Mouse (Mus musculus) 3T3-L1 (cell line): ENCODE measurements around the gene Ddhd1.

ENCODE experiments used
- DNase-seq: peaks from one replicate; pipeline ENCODE4 v3.0.0-alpha.2; 2015; ENCODE audit warnings: low read depth, low spot score

The Ddhd1 gene

DNA sequence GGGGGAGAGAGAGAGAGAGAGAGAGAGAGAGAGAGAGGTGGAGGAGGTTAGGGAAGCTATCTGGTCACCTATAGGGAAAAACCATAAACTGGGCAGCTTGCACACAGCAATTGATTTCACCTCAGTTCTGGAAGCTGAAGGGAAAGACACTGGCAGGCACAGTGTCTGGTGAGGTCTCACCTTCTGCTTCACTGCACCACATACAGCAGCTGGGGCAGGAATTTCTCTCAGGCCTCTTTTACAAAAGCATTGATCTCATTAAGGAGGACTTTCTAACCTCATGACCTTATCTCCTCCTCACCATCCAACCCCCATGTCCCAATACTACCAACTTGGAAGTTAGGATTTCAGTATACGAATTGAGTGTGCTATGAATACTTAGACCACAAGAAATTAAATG lies 13.2 kb downstream of the Ddhd1 start:
- no peak for DNase-seq

DNA sequence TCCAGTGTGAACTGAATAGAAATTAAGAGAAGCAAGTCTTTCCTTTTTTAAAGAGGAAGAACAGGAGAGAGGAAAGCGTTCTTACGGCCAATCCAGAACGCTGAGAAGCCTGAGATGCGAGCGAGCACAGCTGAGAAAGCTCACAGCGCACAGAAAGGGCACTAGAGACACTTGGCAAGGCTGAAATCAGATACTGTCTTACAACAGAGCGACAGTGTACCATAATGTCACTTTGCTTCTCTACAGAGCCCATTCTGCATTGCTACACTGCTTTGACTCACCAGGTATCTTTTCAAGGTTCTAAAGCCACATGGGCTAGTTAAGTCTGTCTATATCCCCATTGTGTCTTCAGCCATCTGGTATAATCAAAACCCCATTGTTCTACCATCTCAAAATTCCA lies 13.7 kb downstream of the Ddhd1 start:
- no peak for DNase-seq

DNA sequence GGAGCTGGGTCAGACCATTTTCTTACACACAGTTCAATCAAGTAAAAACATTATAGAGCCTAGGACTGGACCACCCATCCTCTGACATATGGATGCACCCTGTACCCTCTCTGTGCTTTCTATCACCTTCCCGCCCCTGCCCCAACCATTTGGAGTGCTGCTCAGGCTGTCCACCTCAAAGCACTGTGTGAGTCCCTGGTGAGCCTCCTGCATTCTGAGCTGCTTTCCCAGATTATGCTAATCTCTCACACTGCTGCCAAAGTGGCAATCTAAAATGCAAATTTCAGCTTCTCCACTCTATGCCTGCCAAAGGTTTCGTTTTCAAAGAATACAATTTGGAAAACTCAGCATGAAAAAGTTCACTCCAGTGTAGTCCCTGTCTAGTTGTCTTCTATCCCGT lies 14.5 kb downstream of the Ddhd1 start:
- no peak for DNase-seq

DNA sequence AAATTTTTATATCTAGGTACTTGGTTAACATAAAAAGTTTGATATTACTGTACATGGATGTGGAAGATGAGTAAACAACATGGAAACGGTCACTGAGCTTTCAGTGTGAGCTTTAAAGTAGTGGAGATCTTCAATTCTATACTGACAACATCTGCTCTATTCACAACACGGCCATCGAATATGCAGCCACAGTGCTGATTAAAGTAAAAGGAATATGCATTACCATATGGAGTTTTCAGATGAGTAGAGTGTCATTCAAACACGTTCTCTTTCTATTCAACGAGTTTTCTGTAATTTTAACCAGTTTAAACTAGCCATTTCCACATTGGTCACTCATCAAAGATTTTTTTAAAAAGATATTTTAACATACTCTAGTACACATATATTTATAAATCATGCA lies 15.1 kb downstream of the Ddhd1 start:
- no peak for DNase-seq

DNA sequence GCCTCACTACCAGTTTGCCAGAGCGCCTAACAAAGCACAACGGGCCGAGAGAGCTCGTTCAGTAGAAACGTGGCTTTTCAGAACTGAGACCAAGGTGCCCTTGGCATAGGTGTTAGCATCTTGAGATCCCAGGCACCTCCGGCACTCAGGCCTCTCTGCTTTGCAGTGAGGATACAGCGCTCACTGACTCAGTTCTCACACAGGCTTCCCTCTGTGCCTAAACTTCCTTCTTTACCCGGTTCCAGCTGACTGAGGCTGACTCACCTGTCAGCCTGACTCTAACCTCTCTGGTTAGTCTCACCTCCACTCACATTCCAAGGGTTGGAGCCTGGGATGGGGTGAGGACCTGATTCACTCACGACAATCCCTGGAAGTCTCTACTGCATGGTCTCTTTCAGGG lies 15.7 kb downstream of the Ddhd1 start:
- DNase-seq, result no peak

DNA sequence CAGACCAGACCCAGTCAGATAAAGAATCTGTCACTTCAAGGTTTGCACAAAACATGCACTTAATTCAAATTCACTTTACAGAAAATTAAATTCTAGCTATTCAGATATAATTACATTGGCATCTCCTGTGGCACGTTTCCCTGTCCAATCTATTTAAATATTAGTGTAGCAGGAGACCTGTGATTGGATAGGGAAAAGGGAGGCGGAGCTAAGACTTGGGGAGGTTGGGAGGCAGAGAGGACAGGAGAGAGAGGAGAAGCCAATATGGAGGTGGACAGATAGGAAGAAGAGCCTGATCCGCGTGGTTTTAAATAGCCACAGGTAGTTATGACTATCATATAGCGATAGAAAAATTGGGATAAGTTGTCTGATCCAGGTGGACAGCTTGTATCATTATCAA lies 19.2 kb downstream of the Ddhd1 start:
- DNase-seq, result no peak

DNA sequence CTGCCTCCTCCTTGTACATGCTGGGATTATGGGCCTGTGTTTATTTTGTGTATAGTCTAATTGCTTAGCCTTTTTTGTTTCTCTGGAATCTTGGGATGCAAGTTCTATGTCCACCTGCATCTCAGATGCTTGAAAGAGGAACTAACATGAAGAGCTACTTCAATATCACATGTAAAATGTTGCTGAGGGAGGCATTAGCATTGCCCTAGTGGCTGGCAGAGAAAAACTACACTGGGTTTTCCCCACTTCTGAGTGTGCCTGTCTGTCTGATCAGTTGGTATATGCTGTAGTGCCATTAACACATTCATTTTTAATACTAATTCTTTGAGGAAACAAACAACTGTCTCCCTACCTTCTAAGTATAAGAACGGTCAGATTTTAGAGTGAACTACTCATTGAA lies 22.4 kb downstream of the Ddhd1 start:
- DNase-seq, result no peak

DNA sequence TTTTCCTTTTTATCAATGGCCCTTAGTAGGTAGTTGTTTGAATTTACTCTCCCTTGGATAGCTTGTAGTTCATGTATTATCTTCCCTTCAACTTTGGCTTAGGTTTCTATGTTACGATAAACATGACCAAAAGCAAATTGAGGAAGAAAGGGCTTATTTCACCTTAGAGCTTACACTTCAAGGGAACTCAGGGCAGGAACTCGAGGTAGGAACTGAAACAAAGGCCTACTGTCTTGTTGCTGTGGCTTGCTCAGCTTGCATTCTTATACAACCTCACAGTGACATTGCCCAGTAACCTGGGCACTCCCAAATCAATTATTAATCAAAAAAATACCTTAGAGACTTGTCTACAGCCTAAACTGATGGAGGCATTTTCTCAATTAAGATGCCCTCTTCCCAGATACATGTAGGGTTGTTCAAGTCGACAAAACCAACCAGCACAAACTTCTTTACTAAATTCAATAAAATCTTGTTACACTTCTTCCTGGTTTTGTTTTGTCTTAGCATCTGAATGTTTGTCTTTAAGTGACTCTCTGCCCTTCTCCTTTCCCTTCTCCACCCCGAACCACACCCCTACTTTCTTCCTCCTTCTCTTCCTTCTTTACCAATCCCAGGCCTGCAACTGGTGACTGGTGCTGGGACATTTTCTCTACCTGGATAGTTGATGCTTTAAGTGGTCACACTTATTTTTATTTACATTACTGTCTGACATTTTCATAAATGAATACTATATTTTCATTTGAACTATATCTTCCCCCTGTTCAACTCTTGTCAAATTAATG lies 25.0 kb downstream of the Ddhd1 start:
- DNase-seq, result no peak

DNA sequence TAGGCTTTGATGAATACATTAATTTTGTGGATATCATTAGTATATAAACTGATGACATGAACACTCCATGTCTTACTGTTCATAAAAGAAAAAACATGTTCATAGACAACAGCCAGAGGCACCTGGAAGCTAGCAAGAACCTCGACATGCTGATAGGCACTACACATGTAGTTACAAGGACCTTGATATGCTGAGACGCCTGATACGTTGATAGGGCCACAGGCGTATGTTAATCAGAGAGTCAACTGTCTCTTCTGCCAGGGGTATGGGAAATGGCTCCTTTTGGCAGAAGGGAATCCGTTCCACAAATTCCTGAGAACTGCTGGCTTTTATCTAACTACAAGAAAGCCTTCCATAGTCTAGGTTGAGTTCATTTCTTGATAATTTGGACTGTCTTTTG lies 27.4 kb downstream of the Ddhd1 start:
- no peak for DNase-seq

DNA sequence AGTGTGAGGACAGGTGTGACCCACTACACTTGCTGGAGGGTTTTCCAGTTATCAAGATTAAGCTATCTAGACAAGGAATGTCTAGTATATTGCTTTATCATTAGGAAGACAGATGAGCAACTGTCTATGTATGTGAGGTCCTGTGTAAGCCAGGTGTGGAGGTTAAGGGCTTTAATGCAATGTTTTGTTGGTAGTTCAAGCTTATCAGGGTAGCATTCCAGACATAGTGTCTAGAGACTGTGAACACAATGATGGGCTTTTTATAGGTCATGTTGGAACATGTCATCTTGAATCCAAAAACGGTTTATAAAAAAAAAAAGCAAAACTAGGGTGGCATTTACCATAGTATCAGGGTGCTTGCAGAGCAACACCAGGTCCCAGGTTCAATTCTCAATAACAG lies 28.0 kb downstream of the Ddhd1 start:
- no peak for DNase-seq

DNA sequence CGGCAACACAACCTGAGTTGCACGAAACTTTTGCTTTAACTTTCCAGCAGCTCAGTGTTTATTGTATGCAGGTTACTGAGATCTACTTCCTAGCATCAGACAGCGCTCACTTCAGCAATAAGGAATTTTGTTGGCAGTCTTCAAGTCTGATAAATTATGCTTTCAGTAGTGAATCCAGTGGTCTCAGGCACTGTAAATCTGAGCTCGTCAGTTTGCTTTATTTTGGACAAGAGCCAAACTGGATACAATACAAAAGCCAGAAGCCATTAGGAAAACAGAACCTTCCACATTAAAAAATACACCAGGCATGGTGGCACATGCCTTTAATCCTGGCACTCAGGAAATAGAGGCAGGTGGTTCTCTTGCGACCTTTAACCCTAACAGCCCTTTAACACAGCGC lies 39.6 kb downstream of the Ddhd1 start:
- no peak for DNase-seq

DNA sequence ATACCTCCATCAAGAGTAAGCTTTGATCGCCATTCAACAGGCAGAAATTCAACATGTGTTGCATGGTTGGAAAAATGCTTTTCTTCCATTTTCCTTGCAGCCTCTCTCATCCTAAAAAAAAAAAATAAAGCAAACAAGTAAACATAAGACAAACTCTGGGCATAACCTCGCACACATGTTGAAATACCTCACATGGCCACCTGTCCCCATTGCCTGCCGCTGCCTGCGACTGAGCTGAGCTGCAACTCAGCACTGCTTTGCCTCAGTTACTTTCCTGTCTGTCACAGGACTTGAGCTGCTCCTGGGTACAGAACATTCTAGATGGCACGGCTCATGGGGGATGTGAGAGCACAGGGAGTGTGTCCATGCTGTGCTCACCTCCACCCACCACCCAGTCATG lies 41.4 kb downstream of the Ddhd1 start:
- DNase-seq, result no peak

DNA sequence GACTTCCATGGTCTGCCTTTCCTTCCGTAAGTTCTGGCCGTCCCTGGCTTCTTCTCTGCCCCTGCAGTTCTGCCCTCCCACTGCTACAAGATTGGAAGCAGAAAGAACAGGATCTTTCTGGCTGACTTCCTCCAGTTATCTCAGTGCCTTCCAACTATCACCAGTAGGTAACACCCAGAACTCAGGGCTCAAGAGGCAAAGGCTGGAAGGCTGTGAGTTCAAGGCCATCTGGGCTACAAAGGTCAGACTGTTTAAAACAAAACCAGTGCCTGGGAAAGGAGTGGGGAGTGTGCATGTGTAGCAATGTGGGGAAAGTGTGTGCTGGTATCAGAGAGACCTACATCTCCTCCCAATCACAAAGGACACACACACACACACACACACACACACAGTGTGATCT lies 42.2 kb downstream of the Ddhd1 start:
- no peak for DNase-seq

DNA sequence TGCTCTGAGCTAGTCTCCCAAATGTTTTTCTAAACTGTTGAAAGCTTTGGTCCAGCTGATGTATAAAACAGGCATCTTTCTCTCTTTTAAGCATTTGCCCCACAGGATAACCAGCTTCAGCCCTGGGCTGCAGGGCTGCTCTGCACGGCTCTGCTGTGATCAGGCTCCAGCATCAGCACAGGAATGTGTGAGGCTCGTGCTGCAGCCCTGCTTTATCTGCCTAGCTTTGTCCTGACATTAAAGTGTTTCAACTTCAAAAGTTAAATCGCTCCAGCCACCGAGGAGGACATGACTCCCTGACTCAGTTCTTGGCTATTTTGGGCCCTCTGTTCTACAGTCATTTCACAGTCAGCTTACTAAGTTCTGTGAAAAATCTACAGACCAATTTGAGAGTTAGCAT lies 43.1 kb downstream of the Ddhd1 start:
- DNase-seq, result no peak

DNA sequence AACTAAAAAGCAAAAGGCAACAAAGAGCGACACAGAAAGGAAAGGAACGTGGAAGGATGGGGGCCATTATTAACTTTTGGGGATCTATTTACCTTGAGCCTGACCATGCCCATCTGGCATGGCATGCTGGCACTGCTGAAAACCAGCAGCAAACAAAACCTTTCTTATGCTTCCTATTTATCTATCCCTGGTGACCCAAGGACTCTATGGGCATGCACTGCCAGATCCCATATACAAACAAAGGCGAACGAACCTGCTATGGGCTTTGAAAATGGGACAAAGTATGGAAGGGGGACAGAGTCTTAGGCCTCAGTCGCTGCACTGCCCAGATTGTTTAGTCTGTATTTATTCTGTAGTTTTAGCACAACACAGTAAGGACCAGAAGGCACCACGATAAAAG lies 43.5 kb downstream of the Ddhd1 start:
- DNase-seq, result no peak

DNA sequence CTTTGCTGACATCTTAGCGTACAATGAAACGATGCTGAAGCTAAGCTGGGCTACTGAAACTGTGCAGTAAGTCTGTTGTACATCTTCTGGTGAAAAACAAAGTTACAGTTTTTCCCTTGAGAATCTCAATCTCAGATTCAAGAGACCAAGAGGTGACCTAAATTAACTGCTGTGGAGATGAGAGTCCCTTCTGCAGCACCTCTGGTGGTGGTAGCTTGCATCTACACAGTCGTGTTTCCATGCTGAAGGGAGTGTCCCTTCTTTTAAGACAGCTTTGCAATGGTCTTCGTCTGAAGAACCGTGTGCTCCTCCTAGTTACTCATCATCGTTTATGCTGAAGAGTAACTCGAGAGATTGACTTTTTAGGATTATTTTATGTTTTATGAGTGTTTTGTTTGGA lies 46.3 kb downstream of the Ddhd1 start:
- peak; percentile 2 for DNase-seq

DNA sequence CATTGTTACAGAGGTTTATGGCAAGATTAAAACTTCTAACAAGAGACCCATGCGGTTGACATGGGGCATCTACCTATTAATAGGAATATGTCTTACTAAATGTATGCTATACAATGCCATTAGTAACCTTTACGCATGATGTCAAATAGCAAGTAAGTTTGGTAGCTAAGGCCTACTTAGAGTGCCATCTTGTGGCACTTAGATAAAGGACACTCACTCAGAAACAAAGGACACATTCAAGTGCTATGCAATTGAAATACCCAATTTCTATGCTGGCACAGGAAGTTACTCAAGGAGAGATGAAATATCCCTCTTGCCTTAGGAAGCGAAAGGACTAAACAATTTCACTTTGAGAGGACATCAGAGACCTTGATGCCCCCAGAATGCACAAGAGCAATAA lies 55.9 kb downstream of the Ddhd1 start:
- peak; percentile 64 for DNase-seq

DNA sequence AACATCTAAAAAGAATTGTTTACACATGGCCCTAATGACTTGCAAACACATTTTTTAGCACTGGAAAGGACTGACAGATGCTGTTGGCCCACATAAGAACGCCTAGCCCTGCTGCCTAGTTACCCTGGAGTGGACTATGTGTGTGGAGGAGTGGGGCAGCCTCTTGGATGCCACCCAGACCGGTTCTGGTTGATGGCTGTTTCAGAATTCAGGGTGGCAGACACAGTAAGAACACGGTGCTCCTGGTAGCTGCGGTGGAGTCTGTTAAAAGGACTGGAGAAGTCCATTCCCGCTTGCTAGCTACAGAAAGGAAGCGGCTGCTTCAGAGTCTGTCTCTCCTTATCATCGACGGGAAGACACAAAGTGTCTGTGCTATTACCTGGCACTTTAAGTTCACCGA lies 57.4 kb downstream of the Ddhd1 start:
- no peak for DNase-seq

DNA sequence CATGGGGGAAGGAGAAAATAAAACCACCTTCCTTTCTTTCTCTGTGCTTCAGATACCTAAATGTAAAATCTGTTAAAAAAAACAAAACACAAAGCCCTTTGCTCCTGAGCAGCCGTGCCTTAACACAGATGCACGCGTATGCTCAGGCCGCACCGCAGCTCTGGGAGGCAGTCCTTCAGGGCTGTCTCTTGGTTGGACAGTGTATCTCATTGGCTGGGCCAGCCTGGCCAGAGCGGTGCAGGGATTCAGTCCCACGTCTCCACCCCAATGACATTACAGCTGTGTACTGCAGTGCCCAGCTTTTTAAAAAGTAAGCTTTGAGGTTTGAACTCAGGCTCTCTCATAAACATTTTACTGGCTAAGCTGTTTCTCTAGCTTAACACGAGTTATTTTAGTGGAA lies 60.1 kb downstream of the Ddhd1 start:
- no peak for DNase-seq

DNA sequence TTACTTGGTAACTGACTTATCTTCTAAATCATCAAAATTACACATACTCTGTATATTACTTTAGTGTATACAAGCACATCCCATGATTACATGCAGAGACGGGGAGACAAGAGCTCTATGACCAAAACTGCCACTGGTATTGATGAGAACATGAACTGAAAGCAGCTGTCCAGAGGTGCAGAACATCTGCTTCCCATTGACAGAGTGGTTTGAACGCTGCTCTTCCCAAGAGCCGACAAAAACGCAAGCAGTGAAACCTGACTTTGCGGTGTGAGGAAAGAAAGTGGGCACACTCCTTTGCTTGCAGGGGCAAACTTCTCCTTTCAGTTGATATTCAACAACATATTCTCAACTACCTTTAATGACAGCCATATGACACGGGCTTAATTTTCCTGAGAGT lies 64.7 kb downstream of the Ddhd1 start:
- no peak for DNase-seq

DNA sequence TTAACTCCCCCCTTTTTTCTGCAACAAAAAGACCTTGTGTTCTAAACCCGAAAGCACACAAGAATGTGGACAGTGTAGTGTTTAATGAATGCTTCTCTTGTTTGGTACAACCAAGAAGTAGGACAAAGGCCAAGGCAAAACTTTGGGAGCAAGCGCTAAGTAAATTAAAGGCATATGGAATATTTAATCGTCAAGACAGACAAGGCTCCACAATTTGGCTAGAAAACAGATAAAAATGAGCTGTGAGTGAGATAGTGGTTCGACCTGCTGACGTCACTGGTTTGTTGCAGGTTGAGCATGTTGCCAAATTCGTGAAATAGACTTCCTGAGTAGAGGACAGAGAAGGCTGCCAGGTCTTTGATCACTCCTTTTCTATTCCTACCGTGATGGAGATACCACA lies 69.5 kb downstream of the Ddhd1 start:
- peak; percentile 66 for DNase-seq

DNA sequence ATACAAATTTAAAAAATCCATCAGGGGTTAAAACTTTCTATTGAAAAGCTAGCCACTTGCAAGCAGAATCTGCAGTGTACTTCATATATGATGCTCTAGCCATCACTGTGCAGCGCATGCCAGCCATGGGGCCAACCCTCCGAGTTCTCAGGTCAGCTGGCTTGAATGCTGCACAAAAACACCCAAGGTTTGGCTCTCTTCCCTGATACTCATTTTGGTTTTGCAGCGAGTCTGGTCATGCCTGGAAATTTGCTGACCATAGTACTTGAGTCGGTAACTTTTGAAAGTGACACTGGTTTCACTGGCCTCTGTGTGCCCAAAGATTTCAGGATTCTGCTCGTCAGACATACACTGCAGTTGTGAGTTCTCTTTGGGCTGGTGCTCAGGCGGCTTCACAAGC lies 70.4 kb downstream of the Ddhd1 start:
- DNase-seq, result peak; percentile 25

DNA sequence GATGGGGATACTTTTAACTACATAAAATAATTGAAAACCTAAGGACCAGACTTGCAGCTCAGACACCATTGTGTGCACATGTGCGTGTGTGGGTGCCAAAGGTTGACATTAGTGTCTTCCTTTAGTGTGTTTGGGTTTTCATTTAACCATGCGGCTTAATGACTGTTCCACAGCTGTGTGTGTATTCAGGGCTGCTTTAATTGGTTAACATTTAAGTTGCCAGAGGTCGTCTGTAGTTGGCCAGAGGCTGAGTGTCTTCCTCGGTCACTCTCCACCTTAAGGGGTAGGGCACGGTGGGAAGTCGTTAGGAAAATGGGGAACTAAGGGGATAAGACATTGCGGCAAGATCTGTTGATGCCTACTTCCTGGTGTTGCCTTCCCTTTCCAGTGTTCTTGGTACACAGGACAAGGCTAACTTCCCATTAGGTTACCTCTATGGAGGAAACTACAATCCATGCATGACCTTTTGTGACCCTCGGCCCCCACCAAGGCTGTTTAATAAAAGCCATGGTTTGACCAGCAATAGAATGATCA lies 74.4 kb downstream of the Ddhd1 start:
- no peak for DNase-seq
